Mouse (Mus musculus): ENCODE measurements around the gene Tmem176b.
A peak's percentile ranks its signal among the peaks of the same experiment; 100 is the strongest.
"Not testable (repeated sequence)": the region's sequence is repeated elsewhere in the genome, so short reads cannot be mapped to it uniquely, and the experiment has no call there.

The Tmem176b gene

DNA sequence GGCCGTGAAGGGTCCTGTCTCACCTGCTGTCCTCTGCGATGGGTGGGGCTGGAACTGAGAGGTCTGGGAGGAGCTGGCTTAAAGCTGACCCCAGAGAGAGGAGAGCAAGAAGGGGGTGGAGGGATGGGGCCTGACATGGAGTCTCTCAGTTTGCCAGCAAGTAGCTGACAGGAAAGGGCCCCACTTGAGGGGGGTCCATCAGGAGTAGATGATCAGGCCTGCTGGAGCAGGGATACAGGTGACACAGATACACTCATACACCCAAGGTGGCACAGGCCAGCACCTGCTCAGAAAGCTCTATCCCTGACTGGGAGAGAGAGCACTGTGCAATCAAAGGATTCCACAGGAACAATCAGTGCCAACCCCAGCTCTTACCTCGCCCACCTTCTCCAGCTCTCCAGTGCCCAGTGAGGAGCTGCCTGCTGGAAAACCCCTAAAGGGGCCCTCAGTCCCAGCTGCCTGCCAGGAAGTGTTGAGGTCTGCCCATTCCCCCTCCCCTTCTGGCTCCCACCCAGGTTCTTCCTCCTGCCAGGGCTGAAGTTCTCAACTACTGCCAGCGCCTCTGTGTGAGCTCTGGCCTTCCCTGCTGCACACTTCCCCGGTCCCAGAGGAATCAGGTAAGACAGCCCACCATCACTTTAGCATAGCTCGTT is at the start of gene Tmem176b:
Tmem176b (minus strand) TSS at position 524 of the 653 bp plus-strand sequence.
- DNase-seq (ENCODE audit: low spot score in 2 of 2): peak; percentile 77 to 81

DNA sequence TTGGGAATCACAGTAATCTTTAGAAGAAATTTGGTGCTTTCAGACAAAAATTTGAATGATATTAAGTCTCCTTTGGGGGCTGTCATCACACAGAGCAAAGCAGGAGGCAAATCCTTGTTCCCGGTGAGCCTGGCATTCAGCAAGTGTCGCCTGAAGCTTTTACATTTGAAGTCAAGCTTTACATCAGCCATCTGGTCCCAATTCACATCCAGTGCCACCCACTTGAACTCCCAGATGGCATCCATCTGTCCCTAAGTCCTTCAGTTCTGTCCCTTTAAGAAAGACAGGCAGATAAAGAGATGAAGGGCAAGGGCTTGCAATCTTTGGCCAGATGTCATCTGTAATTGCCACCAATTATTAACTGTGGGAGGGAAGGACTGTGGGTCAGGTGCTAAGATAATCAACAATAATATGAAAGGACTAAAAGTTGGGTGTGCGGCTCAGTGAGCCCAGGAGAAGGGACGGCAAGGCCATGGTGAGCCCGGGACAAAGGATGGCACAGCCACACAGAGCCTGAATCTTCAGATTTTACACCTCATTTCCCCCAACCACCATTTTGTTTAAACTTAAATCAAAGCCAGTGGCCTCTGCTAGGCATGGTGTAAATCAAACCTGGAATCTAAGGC is 35.3 kb upstream of the Tmem176b start:
- DNase-seq (ENCODE audit: low spot score in 2 of 2): peak in 1 of 2 experiments; percentile 68

DNA sequence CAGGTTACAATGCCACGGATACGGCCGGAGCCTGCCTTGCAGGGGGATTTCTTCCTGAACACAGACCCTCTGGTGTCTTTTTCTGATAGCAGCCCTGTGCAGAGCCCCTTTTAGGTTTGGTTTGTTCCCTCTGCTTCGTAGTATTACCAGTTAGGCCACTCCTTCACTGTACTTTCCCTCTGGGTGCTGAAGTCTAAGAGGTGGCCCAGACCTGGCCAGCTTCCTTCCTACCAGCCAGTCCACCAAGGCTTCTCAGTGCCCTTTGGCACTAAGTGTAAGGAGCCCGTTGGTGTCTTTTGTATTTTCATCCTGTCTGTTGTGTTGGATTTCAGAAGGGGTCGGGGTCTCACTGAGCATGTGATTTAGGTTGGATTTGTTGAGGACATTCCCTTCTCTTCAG is 34.2 kb upstream of the Tmem176b start:
- DNase-seq (ENCODE audit: low spot score in 2 of 2): no peak

GRCm38 (mm10) chr6:48874576-48874975 is 33.3 kb upstream of the Tmem176b start:
- no peak for DNase-seq (ENCODE audit: low spot score in 2 of 2)

DNA sequence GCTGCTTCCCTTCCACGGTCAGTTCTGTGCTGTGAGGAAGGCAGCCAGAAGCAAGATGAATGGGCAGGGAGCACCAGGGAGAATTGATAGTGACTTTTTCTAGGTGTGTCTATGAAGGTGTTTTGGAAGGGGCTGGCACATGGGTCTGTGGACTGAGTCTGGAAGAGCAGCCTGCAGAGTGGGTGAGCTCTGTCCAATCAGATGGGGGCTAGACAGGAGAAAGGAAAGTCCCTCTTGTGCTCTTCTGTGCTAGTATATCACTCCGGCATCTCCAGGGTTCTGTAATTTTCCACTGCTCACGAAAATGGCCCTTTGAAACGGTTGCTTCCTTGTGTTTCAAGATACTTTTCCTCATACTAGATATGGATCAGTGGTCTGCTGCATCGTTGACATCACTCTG is 31.3 kb upstream of the Tmem176b start, which contains the start of gene Aoc1:
Aoc1 (plus strand) TSS at position 301 of the 400 bp plus-strand sequence.
- DNase-seq (ENCODE audit: low spot score in 2 of 2): no peak

GRCm38 (mm10) chr6:48869774-48870173 is 28.5 kb upstream of the Tmem176b start:
- DNase-seq (ENCODE audit: low spot score in 2 of 2): no peak

DNA sequence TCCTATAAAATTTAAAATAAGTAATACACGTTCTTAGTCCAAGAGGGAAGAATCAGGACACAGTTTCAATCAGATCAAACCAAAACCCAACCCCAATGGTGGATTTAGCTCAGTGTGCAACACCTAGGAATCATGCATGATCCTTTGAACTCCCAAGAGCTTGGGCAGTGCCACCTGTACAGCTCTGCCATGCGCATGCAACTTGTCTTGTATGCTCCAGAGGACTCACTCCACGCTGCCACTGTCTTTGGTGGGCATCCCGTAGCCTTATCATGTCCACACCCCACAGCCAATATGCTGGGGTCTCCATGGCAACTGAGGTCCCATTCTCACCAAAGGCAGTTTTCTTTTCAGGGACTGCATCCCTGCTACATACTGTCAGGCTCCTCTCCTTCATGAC is 25.9 kb upstream of the Tmem176b start:
- no peak for DNase-seq (ENCODE audit: low spot score in 2 of 2)

GRCm38 (mm10) chr6:48866355-48866950 is 25.2 kb upstream of the Tmem176b start:
- DNase-seq (ENCODE audit: low spot score in 2 of 2): not testable (repeated sequence)

- no peak for DNase-seq (ENCODE audit: low spot score in 2 of 2)
Measured at GRCm38 (mm10) chr6:48865152-48865745, 24.0 kb upstream of the Tmem176b start.

- no peak for DNase-seq (ENCODE audit: low spot score in 2 of 2)
Measured at GRCm38 (mm10) chr6:48864723-48865122, 23.4 kb upstream of the Tmem176b start.

- no peak for DNase-seq (ENCODE audit: low spot score in 2 of 2)
Measured at GRCm38 (mm10) chr6:48864181-48864580, 22.9 kb upstream of the Tmem176b start.

GRCm38 (mm10) chr6:48863488-48863887 is 22.2 kb upstream of the Tmem176b start:
- no peak for DNase-seq (ENCODE audit: low spot score in 2 of 2)

DNA sequence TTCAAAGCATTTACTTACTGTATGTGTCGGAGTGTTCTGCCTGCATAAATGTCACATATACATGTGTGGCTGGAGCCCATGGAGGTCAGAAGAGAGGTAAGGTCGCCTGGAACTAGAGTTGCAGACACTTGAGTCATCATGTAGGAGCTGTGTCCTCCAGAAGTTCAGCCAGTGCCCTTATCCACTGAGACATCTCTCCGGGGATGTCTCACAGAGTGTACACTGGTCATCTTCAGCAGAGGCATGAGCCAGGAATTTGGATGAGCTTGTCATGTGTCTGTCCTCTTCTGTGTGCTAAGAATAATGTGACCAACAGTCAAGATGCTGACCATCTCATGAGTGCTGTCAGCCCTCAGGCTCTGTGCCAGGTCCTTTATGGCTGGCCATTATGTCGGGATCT is 21.5 kb upstream of the Tmem176b start:
- DNase-seq (ENCODE audit: low spot score in 2 of 2): no peak

DNA sequence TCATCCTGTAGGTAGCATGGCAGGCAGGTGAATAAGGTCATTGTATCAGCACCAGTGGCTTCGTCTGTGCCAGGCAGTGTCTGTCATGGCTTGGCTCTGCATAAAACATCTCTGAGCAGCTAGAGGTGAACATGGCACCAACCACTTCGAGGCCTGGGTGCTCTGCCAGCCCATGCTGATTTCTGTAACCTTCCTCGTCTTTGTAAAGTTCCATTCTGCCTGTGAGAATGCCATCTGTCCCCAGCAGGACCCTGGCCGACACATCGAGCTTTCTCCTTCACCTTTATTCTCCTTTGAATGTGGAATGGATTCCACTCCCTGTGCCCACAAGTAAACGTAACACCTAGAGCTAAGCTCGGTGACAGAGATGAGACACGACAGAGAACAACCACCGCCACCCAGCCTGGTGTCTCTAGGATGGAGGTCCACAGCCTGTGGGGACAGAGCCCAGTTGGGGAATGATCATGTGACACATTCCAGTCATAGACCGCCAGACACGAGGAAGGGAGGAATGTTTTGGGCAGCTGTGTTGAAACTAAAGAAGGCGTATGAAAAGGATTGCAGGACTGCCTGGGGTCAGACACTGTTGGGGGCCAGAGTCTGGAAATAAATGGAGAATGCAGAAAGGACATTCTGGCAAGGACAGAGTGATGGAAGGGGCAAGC is 20.5 kb upstream of the Tmem176b start:
- no peak for DNase-seq (ENCODE audit: low spot score in 2 of 2)

GRCm38 (mm10) chr6:48860851-48861250 is 19.6 kb upstream of the Tmem176b start:
- no peak for DNase-seq (ENCODE audit: low spot score in 2 of 2)

DNA sequence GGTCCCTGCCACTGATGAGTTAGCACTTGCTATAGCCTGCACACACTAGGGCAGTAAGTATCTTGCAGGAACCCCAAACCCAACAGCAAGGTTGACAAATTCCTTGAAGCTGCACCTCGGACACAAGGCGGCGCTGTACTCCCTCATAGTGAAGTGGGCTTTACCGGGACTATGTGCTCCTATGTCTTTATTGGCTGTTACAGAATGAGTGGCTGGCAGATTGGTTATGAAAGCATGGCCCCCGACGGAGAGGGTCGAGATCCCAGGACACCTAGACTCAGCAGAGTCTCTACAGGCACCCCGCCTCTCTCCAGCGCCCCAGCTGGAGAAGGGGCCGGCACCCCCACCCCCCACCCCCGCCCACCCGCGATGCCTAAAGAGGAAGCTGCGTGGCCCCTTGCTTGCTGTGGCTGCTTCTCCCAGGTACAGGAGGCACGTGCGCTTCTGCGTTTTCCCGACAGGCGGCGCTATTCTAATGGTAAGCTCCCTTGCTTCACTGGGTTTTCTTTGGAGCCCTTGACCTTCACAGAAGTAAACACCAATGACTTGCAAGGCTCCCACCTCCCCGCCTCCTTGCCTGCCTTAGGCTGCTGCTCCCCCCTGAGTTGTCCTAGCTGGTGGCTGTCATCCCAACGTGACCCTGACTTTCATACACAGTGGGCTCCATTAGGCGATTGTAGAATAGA is 19.0 kb upstream of the Tmem176b start:
- DNase-seq (ENCODE audit: low spot score in 2 of 2): peak; percentile 46 to 48

GRCm38 (mm10) chr6:48857613-48858302 is 16.5 kb upstream of the Tmem176b start:
- DNase-seq (ENCODE audit: low spot score in 2 of 2): no peak

DNA sequence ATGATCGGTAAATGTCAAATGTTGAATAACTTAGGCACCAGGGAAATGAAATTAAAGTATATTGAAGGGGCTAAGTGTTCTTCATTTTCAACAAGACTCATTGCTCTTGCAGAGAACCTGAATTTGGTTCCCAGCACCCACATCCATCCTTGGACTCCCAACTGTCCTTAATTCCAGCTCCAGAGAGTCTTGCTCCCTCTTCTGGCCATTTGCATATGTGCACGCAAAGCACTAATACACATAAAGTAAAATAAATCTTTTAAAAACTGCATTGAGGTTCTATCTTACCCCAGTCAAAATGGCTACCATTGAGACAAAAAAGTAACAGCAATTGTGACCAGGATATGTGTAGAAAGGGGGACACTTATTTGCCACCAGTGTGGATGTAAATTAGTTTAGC is 12.9 kb upstream of the Tmem176b start:
- no peak for DNase-seq (ENCODE audit: low spot score in 2 of 2)

DNA sequence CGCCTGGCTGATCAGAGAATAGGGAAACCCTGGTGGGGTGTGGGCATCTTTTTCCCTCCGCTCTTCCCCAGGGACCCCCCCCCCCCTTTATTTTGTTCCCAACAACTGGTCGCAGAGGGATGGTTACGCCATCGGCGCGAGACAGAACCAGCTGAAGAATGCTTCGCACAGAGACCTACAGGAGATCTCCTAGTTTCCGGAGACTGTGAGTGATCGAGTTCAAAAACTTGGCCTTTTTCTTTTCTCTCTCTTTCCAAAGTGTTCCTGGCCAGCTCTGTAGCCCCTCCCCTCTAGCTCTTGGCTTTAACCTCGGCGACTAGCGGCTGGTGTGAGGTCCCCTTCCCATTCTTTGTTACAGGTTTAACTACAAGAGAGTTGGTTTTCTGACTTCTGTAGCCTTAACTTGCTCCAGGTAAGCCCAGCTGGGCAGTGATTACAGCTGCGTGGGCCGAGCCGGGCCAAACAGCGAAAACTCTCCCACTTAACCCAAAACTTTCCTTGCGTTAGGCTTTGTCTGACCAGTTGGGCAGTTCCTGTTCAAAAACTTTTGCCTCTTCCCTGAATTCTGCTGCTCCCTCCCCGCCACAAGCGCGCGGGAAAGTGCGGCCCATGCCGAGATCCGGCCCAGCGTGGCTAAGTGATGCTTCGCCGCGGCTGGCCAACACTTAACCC is 10.7 kb upstream of the Tmem176b start:
- no peak for DNase-seq (ENCODE audit: low spot score in 2 of 2)

DNA sequence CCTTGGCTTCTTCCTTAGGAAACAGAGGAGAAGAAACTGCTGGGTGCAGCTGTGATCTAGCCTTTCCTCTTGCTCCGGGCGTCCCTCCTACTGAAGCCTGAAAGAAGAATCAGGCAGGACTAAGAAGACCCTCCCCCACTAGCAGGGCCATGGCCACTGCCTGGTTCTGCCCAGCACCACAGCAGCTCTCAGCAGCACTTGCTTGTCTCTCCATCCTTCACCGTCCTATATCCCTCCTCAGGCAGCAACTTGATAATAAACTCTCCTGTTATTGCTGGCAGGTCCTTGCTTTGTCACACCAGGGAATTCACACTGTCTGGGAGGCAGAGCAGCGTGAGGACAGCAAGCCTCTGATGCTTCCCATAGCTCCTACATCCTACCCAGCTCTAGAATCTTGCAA is 3.8 kb upstream of the Tmem176b start:
- DNase-seq (ENCODE audit: low spot score in 2 of 2): no peak

Data from frontal cortex, postnatal 36 days (tissue).